Mouse (Mus musculus) hindbrain, embryonic 13.5 days (tissue): ENCODE measurements at regions not wholly inside any gene's neighbourhood (a gene's known extent, or its start where the extent isn't known, plus 50 kb on each side); places are given as distances from the start of the nearest gene placed in this dataset.

Experiments
- ATAC-seq: fragments of 200-750 bp; cut with Nextera tagmentation; 2 replicates; pipeline ENCODE4 v1.8.0; 2017; ENCODE audit warnings: moderate TSS enrichment; ENCODE audit not compliant: low FRiP score
- H3K27ac ChIP-seq: fragments of 300-500 bp; sonication (generic); 2 replicates; pipeline ENCODE4 v1.5.1; 2015; ENCODE audit warnings: inconsistent platforms, mild to moderate bottlenecking, moderate library complexity
- H3K27me3 ChIP-seq: fragments of 300-500 bp; sonication (generic); 2 replicates; pipeline ENCODE4 v1.6.1; 2015; ENCODE audit warnings: mild to moderate bottlenecking, inconsistent platforms
- H3K36me3 ChIP-seq: fragments of 300-500 bp; sonication (generic); 2 replicates; pipeline ENCODE4 v1.6.1; 2015; ENCODE audit warnings: mild to moderate bottlenecking, inconsistent platforms
- H3K4me1 ChIP-seq: fragments of 300-500 bp; sonication (generic); replicated peaks from 2 replicates; pipeline ENCODE4 v1.6.1; 2015; ENCODE audit warnings: inconsistent platforms
- H3K4me2 ChIP-seq: fragments of 300-500 bp; sonication (generic); 2 replicates; pipeline ENCODE4 v1.6.1; 2015; ENCODE audit warnings: inconsistent platforms, mild to moderate bottlenecking, moderate library complexity
- H3K4me3 ChIP-seq: fragments of 300-500 bp; sonication (generic); 2 replicates; pipeline ENCODE4 v1.5.1; 2015; ENCODE audit warnings: mild to moderate bottlenecking, inconsistent platforms
- H3K9ac ChIP-seq: fragments of 300-500 bp; sonication (generic); 2 replicates; pipeline ENCODE4 v1.6.1; 2015; ENCODE audit warnings: mild to moderate bottlenecking, inconsistent platforms
- H3K9me3 ChIP-seq: fragments of 300-500 bp; sonication (generic); 2 replicates; pipeline ENCODE4 v1.6.1; 2016; ENCODE audit warnings: inconsistent platforms
- WGBS: fragments of 180-500 bp; shearing (Covaris S2); methylation state at CpG from one replicate; pipeline ENCODE4 v1.1.7; 2015; 5-methylcytosine and 5-hydroxymethylcytosine counted together

GRCm38 (mm10) chr2:51305411-51305810 lies 156.5 kb upstream of the Rnd3 start:
- Histone ChIP-seq H3K4me2 (no peak overlapping the region), H3K27me3 (no peaks in the 10 kb centered on the region), H3K9me3 (no peaks in the 10 kb centered on the region), H3K9ac (no peak overlapping the region), H3K27ac (no peak overlapping the region), H3K36me3 (no peaks in the 10 kb centered on the region), H3K4me3 (no peak overlapping the region), H3K4me1 (peaks cover 10% of the 10 kb centered on the region)
- WGBS, result 62% methylated on average over 6 of the region's 6 CpGs
- no peak for ATAC-seq

- no peak overlapping the region for H3K4me3 ChIP-seq
- H3K9me3 ChIP-seq, result no peaks in the 10 kb centered on the region
- H3K36me3 ChIP-seq, result no peaks in the 10 kb centered on the region
- WGBS, result 58% methylated on average over 6 of the region's 6 CpGs
- no peaks in the 10 kb centered on the region for H3K27me3 ChIP-seq
- no peak overlapping the region for H3K9ac ChIP-seq
- ATAC-seq, result no peak
- peaks cover 10% of the 10 kb centered on the region for H3K4me1 ChIP-seq
- no peak overlapping the region for H3K4me2 ChIP-seq
- no peak overlapping the region for H3K27ac ChIP-seq
Observed at GRCm38 (mm10) chr2:51304694-51305093, 155.8 kb upstream of the Rnd3 start.

- Histone ChIP-seq H3K9me3 (peaks cover 4% of the 10 kb centered on the region; the same call in 1 of the 2 replicates), H3K9ac (no peak overlapping the region), H3K4me1 (0 out of 2 replicates have a peak, but pooled peaks cover 5% of the 10 kb centered on the region), H3K27me3 (no peaks in the 10 kb centered on the region), H3K27ac (no peak overlapping the region), H3K4me3 (no peak overlapping the region), H3K4me2 (no peak overlapping the region), H3K36me3 (no peaks in the 10 kb centered on the region)
- 36% methylated on average over 5 of the region's 5 CpGs for whole genome bisulfite sequencing
- ATAC-seq, result no peak
Observed at GRCm38 (mm10) chr2:51290659-51291260, 141.8 kb upstream of the Rnd3 start.

DNA sequence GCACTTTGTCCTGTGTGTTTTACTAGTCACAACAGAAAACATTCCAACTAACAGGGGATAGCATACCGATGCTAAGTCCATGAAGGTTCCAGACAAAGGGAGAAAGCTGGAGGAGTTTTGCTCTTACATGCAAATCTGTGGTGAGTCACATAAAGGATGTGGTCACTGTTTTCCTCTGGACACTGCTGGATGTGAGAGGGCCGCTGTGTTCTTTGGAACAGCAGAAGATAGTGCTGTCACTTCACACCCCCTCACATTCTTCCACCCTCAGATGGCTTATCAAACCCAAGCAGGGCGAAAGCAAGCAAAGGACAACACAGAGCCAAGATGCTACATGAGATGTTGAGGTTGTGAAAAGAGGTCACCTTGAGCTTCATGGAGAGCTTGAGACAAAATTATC lies 139.8 kb upstream of the Rnd3 start:
- H3K9me3 ChIP-seq, result peaks cover 4% of the 10 kb centered on the region; the same call in 1 of the 2 replicates
- H3K4me3 ChIP-seq, result no peak overlapping the region
- H3K4me2 ChIP-seq, result no peak overlapping the region
- H3K27ac ChIP-seq, result no peak overlapping the region
- H3K4me1 ChIP-seq, result peaks cover 10% of the 10 kb centered on the region
- WGBS, result 90% methylated on average over 3 of the region's 3 CpGs
- H3K27me3 ChIP-seq, result no peaks in the 10 kb centered on the region
- no peaks in the 10 kb centered on the region for H3K36me3 ChIP-seq
- no peak overlapping the region for H3K9ac ChIP-seq
- ATAC-seq, result no peak

DNA sequence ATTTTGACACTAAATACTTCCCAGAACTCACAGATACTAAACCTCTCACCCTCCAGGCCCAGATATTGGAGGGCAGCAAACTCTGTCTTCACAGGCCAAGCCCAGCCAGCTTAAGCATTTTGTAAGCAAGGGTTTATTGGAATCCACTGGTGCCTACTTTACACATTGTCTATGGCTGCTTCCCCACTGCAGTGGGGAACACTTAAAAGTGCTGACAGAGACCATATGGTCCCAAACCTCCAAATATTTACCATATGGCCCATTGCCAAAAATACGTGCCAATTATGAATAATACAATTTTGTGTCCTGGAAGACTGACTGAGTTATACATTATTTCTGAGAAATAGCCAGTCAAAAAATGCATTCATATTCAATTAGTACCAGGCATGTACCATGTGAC lies 136.7 kb upstream of the Rnd3 start:
- no peak overlapping the region for H3K4me3 ChIP-seq
- H3K36me3 ChIP-seq, result no peaks in the 10 kb centered on the region
- H3K27me3 ChIP-seq, result no peaks in the 10 kb centered on the region
- H3K4me2 ChIP-seq, result no peak overlapping the region
- no peaks in the 10 kb centered on the region for H3K9me3 ChIP-seq
- WGBS, result 72% methylated on average over 1 of the region's 1 CpGs
- H3K27ac ChIP-seq, result no peak overlapping the region
- H3K4me1 ChIP-seq, result peaks cover 6% of the 10 kb centered on the region
- no peak for ATAC-seq
- H3K9ac ChIP-seq, result no peak overlapping the region

- Histone ChIP-seq H3K4me1 (peaks cover 4% of the 10 kb centered on the region), H3K27me3 (no peaks in the 10 kb centered on the region), H3K36me3 (no peaks in the 10 kb centered on the region), H3K4me3 (no peak overlapping the region), H3K4me2 (no peak overlapping the region), H3K9ac (no peak overlapping the region), H3K27ac (peak overlapping the region; percentile 69; the same call in 1 of the 2 replicates), H3K9me3 (no peaks in the 10 kb centered on the region)
- peak; percentile 73; the same call in 1 of the 2 replicates for ATAC-seq
- WGBS, result 30% methylated on average over 4 of the region's 4 CpGs
Observed at GRCm38 (mm10) chr2:51284781-51285225, 135.9 kb upstream of the Rnd3 start.

GRCm38 (mm10) chr2:51279396-51280045 lies 130.6 kb upstream of the Rnd3 start:
- no peak for ATAC-seq
- H3K36me3 ChIP-seq, result no peaks in the 10 kb centered on the region

DNA sequence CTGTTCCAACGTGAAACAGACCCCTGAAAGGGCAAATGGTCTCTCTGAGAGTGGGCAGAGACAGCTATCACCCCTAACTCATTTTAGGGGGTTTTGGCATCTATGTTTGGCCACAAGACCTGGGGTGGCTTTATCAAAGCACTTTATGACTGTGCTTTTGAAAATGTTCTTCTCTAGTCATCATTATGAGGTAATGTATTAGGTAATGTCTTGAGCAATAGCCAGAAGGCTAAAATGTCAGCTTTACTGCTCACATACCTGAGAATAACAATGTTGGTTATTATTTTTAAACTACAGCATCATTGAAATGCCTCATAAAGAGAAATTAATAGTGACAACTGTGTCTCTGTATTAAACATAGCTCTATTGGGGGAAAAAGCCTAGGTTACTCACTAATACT lies 129.9 kb upstream of the Rnd3 start:
- no peak overlapping the region for H3K9ac ChIP-seq
- no peak for ATAC-seq
- no peak overlapping the region for H3K4me2 ChIP-seq
- WGBS, result 74% methylated on average over 1 of the region's 1 CpGs
- no peaks in the 10 kb centered on the region for H3K9me3 ChIP-seq
- no peak overlapping the region for H3K4me3 ChIP-seq
- no peak overlapping the region for H3K27ac ChIP-seq
- H3K4me1 ChIP-seq, result no peaks in the 10 kb centered on the region
- no peaks in the 10 kb centered on the region for H3K27me3 ChIP-seq
- H3K36me3 ChIP-seq, result no peaks in the 10 kb centered on the region

More at GRCm38 (mm10) chr2:51279396-51280045, 130.6 kb upstream of the Rnd3 start:
- no peaks in the 10 kb centered on the region for H3K27me3 ChIP-seq
- WGBS, result 82% methylated on average over 5 of the region's 5 CpGs
- H3K27ac ChIP-seq, result no peak overlapping the region
- H3K4me3 ChIP-seq, result no peak overlapping the region
- peaks cover under 1% of the 10 kb centered on the region for H3K4me1 ChIP-seq
- H3K4me2 ChIP-seq, result no peak overlapping the region
- no peaks in the 10 kb centered on the region for H3K9me3 ChIP-seq
- no peak overlapping the region for H3K9ac ChIP-seq

DNA sequence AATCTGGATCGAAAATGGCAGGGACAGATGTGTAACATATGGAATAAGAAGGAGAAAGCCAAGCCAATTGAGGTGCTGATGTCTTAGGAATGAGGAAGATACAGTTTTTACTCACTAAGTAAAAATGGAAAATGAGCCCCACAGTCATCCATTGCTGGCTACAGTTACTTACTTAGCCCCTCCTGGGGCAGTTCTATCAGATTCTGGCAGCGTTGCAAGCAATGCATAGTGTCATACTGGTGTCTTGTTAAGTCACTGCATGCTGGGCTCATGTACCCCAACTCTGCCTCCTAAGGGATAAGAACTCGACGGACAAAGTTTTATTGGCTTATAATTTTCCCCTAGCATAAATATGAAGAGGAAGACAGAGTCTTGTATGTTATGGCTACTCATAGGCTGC lies 129.4 kb upstream of the Rnd3 start:
- no peak overlapping the region for H3K27ac ChIP-seq
- ATAC-seq, result no peak
- H3K27me3 ChIP-seq, result no peaks in the 10 kb centered on the region
- H3K9ac ChIP-seq, result no peak overlapping the region
- no peaks in the 10 kb centered on the region for H3K4me1 ChIP-seq
- no peak overlapping the region for H3K4me3 ChIP-seq
- H3K36me3 ChIP-seq, result no peaks in the 10 kb centered on the region
- H3K9me3 ChIP-seq, result no peaks in the 10 kb centered on the region
- 91% methylated on average over 4 of the region's 4 CpGs for WGBS
- no peak overlapping the region for H3K4me2 ChIP-seq

- Histone ChIP-seq H3K36me3 (no peaks in the 10 kb centered on the region), H3K9me3 (no peaks in the 10 kb centered on the region), H3K9ac (no peak overlapping the region)
Observed at GRCm38 (mm10) chr2:51276591-51276990, 127.7 kb upstream of the Rnd3 start.

DNA sequence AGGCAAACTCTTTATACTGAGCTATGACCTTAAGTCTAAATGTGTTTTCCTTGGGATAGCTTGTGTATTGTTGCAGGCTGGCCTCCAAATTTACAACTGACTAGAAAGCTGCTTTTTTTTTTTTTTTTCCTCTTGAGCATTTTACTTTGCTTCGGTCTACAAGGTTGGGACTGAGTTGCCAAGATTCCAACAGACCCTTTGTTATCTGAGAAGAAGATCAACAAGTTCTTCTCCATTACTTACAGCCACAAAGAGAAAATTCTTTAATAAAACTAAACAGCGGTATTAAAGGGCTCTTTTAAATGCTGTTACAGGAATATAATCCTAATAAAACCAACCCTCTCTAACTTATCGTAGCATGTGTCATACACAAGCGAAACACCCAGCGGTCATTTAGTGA lies 124.4 kb upstream of the Rnd3 start:
- Histone ChIP-seq H3K4me3 (no peak overlapping the region), H3K9me3 (no peaks in the 10 kb centered on the region), H3K9ac (no peak overlapping the region), H3K27me3 (no peaks in the 10 kb centered on the region), H3K27ac (no peak overlapping the region), H3K36me3 (no peaks in the 10 kb centered on the region), H3K4me1 (no peaks in the 10 kb centered on the region), H3K4me2 (no peak overlapping the region)
- 80% methylated on average over 5 of the region's 5 CpGs for WGBS
- no peak for ATAC-seq

More at GRCm38 (mm10) chr2:51276591-51276990, 127.7 kb upstream of the Rnd3 start:
- Histone ChIP-seq H3K4me3 (no peak overlapping the region), H3K27ac (no peak overlapping the region), H3K4me1 (no peaks in the 10 kb centered on the region), H3K4me2 (no peak overlapping the region), H3K27me3 (no peaks in the 10 kb centered on the region)
- ATAC-seq, result no peak
- WGBS, result 86% methylated on average over 2 of the region's 2 CpGs

DNA sequence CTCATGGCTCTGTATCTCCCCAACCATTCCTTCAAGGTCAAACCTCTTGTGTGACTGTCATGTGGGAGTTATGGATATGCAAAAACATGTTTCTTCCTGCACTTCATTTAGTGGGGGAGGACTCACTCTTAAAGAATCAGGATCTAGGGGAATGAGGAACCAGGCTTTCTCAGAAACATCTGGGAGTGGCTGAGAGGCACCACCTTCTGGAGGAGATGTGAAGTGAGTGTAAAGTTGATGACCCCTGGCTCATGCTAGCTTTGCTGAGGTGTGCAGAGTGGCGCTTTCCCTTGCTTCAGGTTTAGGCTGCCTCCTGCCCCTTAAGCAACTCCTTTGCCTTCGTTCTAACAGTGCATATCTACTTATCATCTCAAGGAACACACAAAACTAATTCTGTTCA lies 119.6 kb upstream of the Rnd3 start:
- WGBS, result 82% methylated on average over 2 of the region's 2 CpGs
- H3K27ac ChIP-seq, result no peak overlapping the region
- H3K4me3 ChIP-seq, result no peak overlapping the region
- H3K36me3 ChIP-seq, result no peaks in the 10 kb centered on the region
- no peaks in the 10 kb centered on the region for H3K4me1 ChIP-seq
- no peaks in the 10 kb centered on the region for H3K27me3 ChIP-seq
- ATAC-seq, result no peak
- H3K9ac ChIP-seq, result no peak overlapping the region
- no peak overlapping the region for H3K4me2 ChIP-seq
- H3K9me3 ChIP-seq, result no peaks in the 10 kb centered on the region

- Histone ChIP-seq H3K4me1 (no peaks in the 10 kb centered on the region), H3K4me2 (no peak overlapping the region), H3K9ac (no peak overlapping the region), H3K4me3 (no peak overlapping the region), H3K9me3 (no peaks in the 10 kb centered on the region), H3K27me3 (no peaks in the 10 kb centered on the region), H3K27ac (no peak overlapping the region), H3K36me3 (no peaks in the 10 kb centered on the region)
- ATAC-seq, result no peak
- WGBS, result 58% methylated on average over 5 of the region's 5 CpGs
Observed at GRCm38 (mm10) chr2:51267662-51268061, 118.8 kb upstream of the Rnd3 start.
